Mouse (Mus musculus): ENCODE measurements around the gene Accs.

DNA sequence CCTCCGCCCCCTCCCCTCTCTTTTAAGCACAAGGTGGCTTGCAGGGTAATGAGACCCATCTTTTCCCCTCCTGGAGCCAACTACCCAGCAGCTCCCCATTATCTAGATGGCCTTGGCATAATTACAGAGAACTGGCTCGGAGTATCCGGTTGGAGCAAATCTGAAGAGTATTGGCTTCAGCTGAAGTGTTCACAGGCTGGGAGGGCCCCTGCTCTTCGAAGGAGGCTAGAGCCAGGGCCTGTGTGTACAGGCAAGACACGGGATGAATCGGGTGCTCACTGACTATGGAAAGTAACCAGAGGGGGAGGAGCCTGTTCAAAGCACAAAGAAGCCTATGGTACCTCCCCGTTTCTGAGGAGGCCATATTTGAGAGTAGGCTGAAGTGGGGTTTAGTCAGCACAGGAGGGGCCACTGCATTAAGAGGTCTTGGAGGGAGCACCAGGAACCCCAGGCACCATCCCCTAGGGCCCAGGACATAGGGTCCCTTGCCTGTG lies 19.4 kb upstream of the Accs start, which contains the start of gene Accsl:
- TF ChIP-seq POLR2A (IDR thresholded peaks at IDR 0.05; ENCODE audit: low read depth, low read length) (no peak), CTCF (conservative IDR thresholded peaks at IDR 0.05; ENCODE audit: insufficient read depth, insufficient read length, low read depth, low read length) (no peak)
